Mouse (Mus musculus): ENCODE results near the gene Cadps2. TPM values are rescaled to one million over a fixed set of nuclear protein-coding genes. Genes with fewer than 3 reads are reported as not detected.

The Cadps2 gene
- polyA plus RNA-seq, 1 experiment from 2014 or later = 9.1 TPM

DNA sequence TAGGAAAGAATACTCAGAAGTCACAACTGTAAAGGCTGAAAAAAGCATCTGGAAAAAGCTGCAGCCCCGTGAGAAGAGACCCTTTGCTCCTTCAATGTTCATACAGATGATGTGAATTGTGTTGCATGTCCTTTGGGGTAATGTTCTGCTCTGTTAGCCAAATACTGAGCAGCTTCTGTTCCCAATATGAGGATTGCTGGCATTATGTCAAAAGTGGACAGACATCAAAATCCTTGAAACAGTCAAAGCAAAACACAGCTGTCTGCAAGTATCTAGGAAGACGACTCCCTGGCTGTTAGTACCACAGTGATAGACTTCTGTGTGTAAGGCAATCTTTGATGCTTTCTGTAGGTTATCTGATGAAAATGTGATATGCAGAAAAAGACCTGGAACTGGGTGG is 367.4 kb downstream of the Cadps2 start:
- 59% methylated on average over 2 of the region's 2 CpGs for WGBS
- Histone ChIP-seq H3K36me3 (ENCODE audit: control insufficient read depth, insufficient read depth, low read length) (no peaks in the 10 kb centered on the region), H3K4me3 (ENCODE audit: low read length) (no peak overlapping the region), H3K27me3 (ENCODE audit: control insufficient read depth, insufficient read depth, low read length) (no peaks in the 10 kb centered on the region), H3K9me3 (ENCODE audit: control insufficient read depth, low read length) (no peaks in the 10 kb centered on the region), H3K4me2 (replicated peaks; ENCODE audit: low read depth, low read length) (no peak overlapping the region), H3K4me1 (ENCODE audit: control insufficient read depth, insufficient read depth, low read length) (no peaks in the 10 kb centered on the region), H3K9ac (ENCODE audit: low read depth, low read length) (no peak overlapping the region), H3K27ac (ENCODE audit: low read depth, low read length) (no peak overlapping the region)
- no peak for ATAC-seq (ENCODE audit: low FRiP score, low TSS enrichment)

DNA sequence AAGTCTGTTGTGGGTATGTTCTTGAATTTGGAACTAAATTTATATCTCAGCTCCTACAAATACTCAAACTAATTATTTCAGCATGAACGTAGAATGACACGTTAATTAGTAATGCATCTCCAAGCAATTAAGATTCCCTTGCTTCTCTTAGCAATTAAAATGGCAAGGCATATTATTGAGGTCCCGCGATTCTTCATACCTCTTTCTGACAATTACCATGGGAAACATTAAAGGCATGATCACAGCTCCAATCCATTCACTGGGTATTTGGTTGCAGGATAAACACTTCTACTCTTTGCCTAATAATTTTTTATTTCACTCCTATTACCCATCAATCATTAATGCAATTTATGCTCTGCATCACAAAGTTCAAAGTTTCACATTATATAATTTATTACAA is 371.3 kb downstream of the Cadps2 start:
- Histone ChIP-seq H3K27ac (ENCODE audit: low read depth, low read length) (no peak overlapping the region), H3K9me3 (ENCODE audit: control insufficient read depth, low read length) (no peaks in the 10 kb centered on the region), H3K36me3 (ENCODE audit: control insufficient read depth, insufficient read depth, low read length) (no peaks in the 10 kb centered on the region), H3K4me1 (ENCODE audit: control insufficient read depth, insufficient read depth, low read length) (no peaks in the 10 kb centered on the region), H3K9ac (ENCODE audit: low read depth, low read length) (no peak overlapping the region), H3K4me2 (replicated peaks; ENCODE audit: low read depth, low read length) (no peak overlapping the region), H3K4me3 (ENCODE audit: low read length) (no peak overlapping the region), H3K27me3 (ENCODE audit: control insufficient read depth, insufficient read depth, low read length) (no peaks in the 10 kb centered on the region)
- ATAC-seq (ENCODE audit: low FRiP score, low TSS enrichment) = no peak
- 58% methylated on average over 4 of the region's 4 CpGs for WGBS

DNA sequence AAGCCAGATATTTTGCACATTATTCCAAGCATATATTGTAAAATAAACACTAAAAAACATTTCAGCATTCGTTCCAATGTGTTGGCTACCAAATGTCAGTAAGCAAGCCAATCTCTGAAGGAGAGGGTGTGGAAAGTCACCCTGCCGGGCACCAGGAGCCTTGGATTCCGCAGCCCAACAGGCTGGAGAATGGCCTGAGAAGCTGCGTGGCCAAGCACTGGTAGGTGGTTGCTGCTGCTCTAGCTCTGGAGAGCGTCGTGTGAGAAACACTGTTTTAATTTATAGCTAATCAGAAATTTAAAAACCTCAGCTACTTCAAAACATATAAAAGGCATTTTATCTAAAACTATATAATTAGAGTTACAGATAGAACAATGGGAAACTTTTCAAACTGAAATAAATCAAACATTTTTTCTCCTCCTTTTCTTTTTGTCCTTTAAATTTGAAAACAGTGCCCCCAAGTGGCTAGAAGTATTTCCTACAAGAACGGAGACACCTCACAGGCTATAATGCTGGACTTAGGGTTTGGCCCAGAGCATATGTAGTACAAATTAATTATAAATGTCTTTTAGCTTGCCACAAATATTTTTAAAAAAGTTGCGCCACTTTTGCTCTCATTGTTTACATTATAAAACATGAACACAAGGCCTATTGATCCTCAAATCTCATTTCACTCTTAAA is 376.5 kb downstream of the Cadps2 start:
- ATAC-seq (ENCODE audit: low FRiP score, low TSS enrichment) = peak; percentile 60; the same call in 1 of the 2 replicates
- H3K4me1 ChIP-seq (ENCODE audit: control insufficient read depth, insufficient read depth, low read length) = no peaks in the 10 kb centered on the region
- H3K9me3 ChIP-seq (ENCODE audit: control insufficient read depth, low read length) = no peaks in the 10 kb centered on the region
- no peak overlapping the region for H3K4me2 ChIP-seq (replicated peaks; ENCODE audit: low read depth, low read length)
- no peak overlapping the region for H3K4me3 ChIP-seq (ENCODE audit: low read length)
- no peak overlapping the region for H3K9ac ChIP-seq (ENCODE audit: low read depth, low read length)
- no peaks in the 10 kb centered on the region for H3K36me3 ChIP-seq (ENCODE audit: control insufficient read depth, insufficient read depth, low read length)
- 24% methylated on average over 8 of the region's 8 CpGs for WGBS
- H3K27me3 ChIP-seq (ENCODE audit: control insufficient read depth, insufficient read depth, low read length) = no peaks in the 10 kb centered on the region
- H3K27ac ChIP-seq (ENCODE audit: low read depth, low read length) = no peak overlapping the region

DNA sequence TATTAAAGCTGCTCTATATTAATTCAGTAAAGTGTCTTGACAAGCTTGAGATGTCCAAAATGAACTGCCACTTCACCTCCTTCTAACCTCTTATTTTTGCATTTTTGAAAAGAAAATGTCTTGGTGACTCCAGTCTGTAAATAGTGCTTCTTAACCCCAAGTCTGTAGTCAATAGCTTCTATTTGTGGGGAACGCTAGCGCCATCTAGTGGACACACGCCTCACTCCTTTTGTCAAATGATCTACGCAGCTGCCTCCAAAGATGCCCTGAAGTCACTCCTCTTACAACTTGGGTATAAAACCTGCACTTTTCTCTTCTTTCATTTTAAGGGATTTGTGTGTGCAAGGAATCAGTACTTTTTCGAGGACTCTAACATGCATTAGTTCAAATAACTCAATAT is 381.5 kb downstream of the Cadps2 start:
- Histone ChIP-seq H3K27me3 (ENCODE audit: control insufficient read depth, insufficient read depth, low read length) (no peaks in the 10 kb centered on the region), H3K36me3 (ENCODE audit: control insufficient read depth, insufficient read depth, low read length) (no peaks in the 10 kb centered on the region), H3K9ac (ENCODE audit: low read depth, low read length) (no peak overlapping the region), H3K4me1 (ENCODE audit: control insufficient read depth, insufficient read depth, low read length) (no peaks in the 10 kb centered on the region), H3K9me3 (ENCODE audit: control insufficient read depth, low read length) (no peaks in the 10 kb centered on the region), H3K4me2 (replicated peaks; ENCODE audit: low read depth, low read length) (no peak overlapping the region), H3K27ac (ENCODE audit: low read depth, low read length) (no peak overlapping the region), H3K4me3 (ENCODE audit: low read length) (no peak overlapping the region)
- ATAC-seq (ENCODE audit: low FRiP score, low TSS enrichment) = no peak
- 6% methylated on average over 5 of the region's 5 CpGs for WGBS

DNA sequence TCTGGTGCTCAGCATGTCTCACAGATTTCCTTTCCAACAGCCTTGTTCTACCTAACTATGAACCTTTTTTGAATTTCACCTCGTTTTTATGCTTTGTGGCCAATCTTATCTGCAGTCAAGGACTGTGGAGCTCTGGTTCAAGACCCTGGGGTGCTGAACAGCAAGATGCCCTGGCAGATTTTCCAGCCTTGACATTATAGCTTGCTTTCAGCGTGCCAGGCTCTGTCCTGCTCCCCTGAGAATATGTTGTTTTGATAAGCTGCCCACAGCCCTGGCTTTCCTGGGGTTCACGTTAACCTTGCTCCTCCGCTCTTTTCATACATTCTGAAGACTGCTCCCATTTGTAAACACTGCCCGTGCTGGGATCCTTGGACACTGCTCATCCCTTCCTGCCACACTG is 385.3 kb downstream of the Cadps2 start:
- no peaks in the 10 kb centered on the region for H3K9me3 ChIP-seq (ENCODE audit: control insufficient read depth, low read length)
- ATAC-seq (ENCODE audit: low FRiP score, low TSS enrichment) = no peak
- 54% methylated on average over 5 of the region's 5 CpGs for WGBS

DNA sequence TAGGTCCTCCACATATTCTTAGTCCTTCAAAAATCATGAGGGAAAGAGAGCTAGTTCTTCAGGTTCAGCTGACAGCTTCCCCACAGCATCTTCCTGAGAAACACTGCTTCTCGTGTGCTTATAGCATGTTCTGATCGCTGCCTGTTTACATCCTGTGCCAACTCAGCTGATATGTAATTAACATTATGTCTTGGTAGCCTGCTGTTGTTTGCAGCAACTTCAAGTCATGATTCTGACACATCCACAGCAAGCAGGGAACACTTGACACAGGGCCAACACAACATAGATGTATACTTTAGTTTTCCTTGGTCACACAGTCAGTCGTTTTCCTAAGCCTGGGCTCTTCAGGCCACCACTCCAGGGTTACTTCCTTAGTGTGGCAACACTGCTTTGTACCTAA is 399.3 kb downstream of the Cadps2 start:
- H3K9ac ChIP-seq (ENCODE audit: low read depth, low read length) = no peak overlapping the region
- no peak overlapping the region for H3K4me3 ChIP-seq (ENCODE audit: low read length)
- no peaks in the 10 kb centered on the region for H3K4me1 ChIP-seq (ENCODE audit: control insufficient read depth, insufficient read depth, low read length)
- H3K27ac ChIP-seq (ENCODE audit: low read depth, low read length) = no peak overlapping the region
- H3K27me3 ChIP-seq (ENCODE audit: control insufficient read depth, insufficient read depth, low read length) = no peaks in the 10 kb centered on the region
- ATAC-seq (ENCODE audit: low FRiP score, low TSS enrichment) = no peak
- H3K4me2 ChIP-seq (replicated peaks; ENCODE audit: low read depth, low read length) = no peak overlapping the region
- no peaks in the 10 kb centered on the region for H3K9me3 ChIP-seq (ENCODE audit: control insufficient read depth, low read length)
- WGBS = 68% methylated on average over 3 of the region's 3 CpGs
- H3K36me3 ChIP-seq (ENCODE audit: control insufficient read depth, insufficient read depth, low read length) = no peaks in the 10 kb centered on the region

More for the DNA sequence above, 385.3 kb downstream of the Cadps2 start:
- H3K4me2 ChIP-seq (replicated peaks; ENCODE audit: low read depth, low read length) = no peak overlapping the region
- H3K4me3 ChIP-seq (ENCODE audit: low read length) = no peak overlapping the region
- H3K4me1 ChIP-seq (ENCODE audit: control insufficient read depth, insufficient read depth, low read length) = no peaks in the 10 kb centered on the region
- no peak overlapping the region for H3K27ac ChIP-seq (ENCODE audit: low read depth, low read length)
- H3K27me3 ChIP-seq (ENCODE audit: control insufficient read depth, insufficient read depth, low read length) = no peaks in the 10 kb centered on the region
- no peak overlapping the region for H3K9ac ChIP-seq (ENCODE audit: low read depth, low read length)
- H3K36me3 ChIP-seq (ENCODE audit: control insufficient read depth, insufficient read depth, low read length) = no peaks in the 10 kb centered on the region

DNA sequence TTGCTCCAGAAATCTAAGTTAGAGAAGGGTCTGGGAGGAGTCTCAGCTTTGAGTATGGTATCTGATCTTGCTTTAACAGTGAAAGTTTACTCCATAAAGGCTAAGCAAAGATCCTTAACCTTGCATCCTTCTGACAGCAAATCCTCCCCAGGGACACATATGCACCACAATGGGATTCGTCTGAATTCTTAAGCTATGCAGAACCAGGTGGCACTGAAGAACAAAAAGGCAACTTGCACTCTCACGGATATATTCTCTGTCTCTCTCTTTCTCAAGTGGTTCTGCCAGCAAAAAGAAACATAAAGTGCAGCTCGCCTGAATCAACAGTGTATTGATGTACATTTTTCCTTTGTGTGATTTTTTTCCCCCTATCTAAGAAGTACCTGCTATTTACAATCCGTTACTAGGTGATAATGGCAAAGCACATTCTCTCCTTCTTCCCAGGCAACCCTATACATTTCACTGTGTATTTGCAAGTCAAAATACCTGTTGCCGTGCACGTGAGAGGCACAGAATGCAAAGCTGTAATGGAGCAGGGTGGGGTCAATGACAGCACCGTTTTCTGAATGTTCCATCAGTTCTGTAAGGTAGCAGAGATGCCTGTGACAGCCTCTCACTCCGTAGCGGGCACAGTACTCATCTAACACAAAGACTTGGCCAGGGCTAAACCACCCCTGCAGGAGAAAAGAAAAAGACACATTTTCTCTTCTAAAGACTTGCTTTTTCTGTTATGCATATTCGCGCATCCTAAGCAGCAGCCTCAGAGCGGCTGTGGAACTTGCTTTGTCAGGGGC is 428.8 kb downstream of the Cadps2 start:
- 10% methylated on average over 12 of the region's 12 CpGs for WGBS
- H3K4me2 ChIP-seq (replicated peaks; ENCODE audit: low read depth, low read length) = no peak overlapping the region
- no peaks in the 10 kb centered on the region for H3K4me1 ChIP-seq (ENCODE audit: control insufficient read depth, insufficient read depth, low read length)
- H3K4me3 ChIP-seq (ENCODE audit: low read length) = no peak overlapping the region
- H3K27me3 ChIP-seq (ENCODE audit: control insufficient read depth, insufficient read depth, low read length) = no peaks in the 10 kb centered on the region
- no peaks in the 10 kb centered on the region for H3K9me3 ChIP-seq (ENCODE audit: control insufficient read depth, low read length)
- no peak for ATAC-seq (ENCODE audit: low FRiP score, low TSS enrichment)
- no peaks in the 10 kb centered on the region for H3K36me3 ChIP-seq (ENCODE audit: control insufficient read depth, insufficient read depth, low read length)
- H3K27ac ChIP-seq (ENCODE audit: low read depth, low read length) = no peak overlapping the region
- H3K9ac ChIP-seq (ENCODE audit: low read depth, low read length) = no peak overlapping the region

DNA sequence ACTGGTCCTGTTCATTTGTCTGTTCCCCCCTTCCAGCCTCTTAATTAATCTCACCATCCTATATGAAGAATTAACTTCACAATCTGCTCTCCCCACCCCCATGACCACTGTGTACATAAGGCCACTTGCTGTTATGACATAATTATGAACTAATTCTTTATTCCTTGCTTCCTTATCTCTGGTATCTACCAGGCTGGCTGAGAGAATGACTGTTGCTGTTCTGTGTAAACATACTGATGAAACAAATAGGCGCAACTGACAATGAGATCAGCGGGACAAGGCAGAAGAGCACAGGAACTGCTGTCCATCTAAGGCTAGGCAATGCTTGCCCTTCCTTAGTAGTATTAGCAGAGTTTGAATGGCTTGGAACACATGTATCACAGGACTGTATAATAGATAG is 445.1 kb downstream of the Cadps2 start:
- Histone ChIP-seq H3K27ac (ENCODE audit: low read depth, low read length) (no peak overlapping the region), H3K9ac (ENCODE audit: low read depth, low read length) (no peak overlapping the region), H3K4me3 (ENCODE audit: low read length) (no peak overlapping the region), H3K9me3 (ENCODE audit: control insufficient read depth, low read length) (no peaks in the 10 kb centered on the region), H3K27me3 (ENCODE audit: control insufficient read depth, insufficient read depth, low read length) (no peaks in the 10 kb centered on the region), H3K36me3 (ENCODE audit: control insufficient read depth, insufficient read depth, low read length) (no peaks in the 10 kb centered on the region), H3K4me2 (replicated peaks; ENCODE audit: low read depth, low read length) (no peak overlapping the region), H3K4me1 (ENCODE audit: control insufficient read depth, insufficient read depth, low read length) (no peaks in the 10 kb centered on the region)
- no peak for ATAC-seq (ENCODE audit: low FRiP score, low TSS enrichment)
- WGBS = 93% methylated on average over 2 of the region's 2 CpGs

DNA sequence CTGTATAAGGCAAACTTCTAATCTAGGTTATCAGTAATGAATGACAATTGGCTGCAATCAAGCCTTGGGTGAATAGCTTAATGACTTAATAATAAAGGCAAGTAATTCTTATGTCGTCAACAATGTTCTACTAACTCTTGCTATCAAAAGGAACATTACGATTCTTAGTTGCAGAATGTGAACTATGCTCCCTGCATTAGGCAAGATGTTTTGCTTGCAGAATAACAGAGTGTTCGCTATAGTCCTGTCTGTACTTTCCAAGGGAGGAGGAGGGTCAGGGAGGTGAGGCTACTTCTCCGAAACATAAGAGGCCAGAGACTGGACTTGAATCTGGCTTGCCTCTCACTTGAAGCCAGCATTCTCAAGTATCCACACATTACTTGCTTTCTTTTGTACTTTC is 446.5 kb downstream of the Cadps2 start:
- H3K9ac ChIP-seq (ENCODE audit: low read depth, low read length) = no peak overlapping the region
- H3K9me3 ChIP-seq (ENCODE audit: control insufficient read depth, low read length) = no peaks in the 10 kb centered on the region
- H3K27me3 ChIP-seq (ENCODE audit: control insufficient read depth, insufficient read depth, low read length) = no peaks in the 10 kb centered on the region
- no peaks in the 10 kb centered on the region for H3K36me3 ChIP-seq (ENCODE audit: control insufficient read depth, insufficient read depth, low read length)
- H3K4me2 ChIP-seq (replicated peaks; ENCODE audit: low read depth, low read length) = no peak overlapping the region
- ATAC-seq (ENCODE audit: low FRiP score, low TSS enrichment) = no peak
- WGBS = 75% methylated on average over 4 of the region's 4 CpGs
- no peaks in the 10 kb centered on the region for H3K4me1 ChIP-seq (ENCODE audit: control insufficient read depth, insufficient read depth, low read length)
- no peak overlapping the region for H3K4me3 ChIP-seq (ENCODE audit: low read length)
- no peak overlapping the region for H3K27ac ChIP-seq (ENCODE audit: low read depth, low read length)
